Mouse (Mus musculus): ENCODE results near the gene Ctdnep1.

DNA sequence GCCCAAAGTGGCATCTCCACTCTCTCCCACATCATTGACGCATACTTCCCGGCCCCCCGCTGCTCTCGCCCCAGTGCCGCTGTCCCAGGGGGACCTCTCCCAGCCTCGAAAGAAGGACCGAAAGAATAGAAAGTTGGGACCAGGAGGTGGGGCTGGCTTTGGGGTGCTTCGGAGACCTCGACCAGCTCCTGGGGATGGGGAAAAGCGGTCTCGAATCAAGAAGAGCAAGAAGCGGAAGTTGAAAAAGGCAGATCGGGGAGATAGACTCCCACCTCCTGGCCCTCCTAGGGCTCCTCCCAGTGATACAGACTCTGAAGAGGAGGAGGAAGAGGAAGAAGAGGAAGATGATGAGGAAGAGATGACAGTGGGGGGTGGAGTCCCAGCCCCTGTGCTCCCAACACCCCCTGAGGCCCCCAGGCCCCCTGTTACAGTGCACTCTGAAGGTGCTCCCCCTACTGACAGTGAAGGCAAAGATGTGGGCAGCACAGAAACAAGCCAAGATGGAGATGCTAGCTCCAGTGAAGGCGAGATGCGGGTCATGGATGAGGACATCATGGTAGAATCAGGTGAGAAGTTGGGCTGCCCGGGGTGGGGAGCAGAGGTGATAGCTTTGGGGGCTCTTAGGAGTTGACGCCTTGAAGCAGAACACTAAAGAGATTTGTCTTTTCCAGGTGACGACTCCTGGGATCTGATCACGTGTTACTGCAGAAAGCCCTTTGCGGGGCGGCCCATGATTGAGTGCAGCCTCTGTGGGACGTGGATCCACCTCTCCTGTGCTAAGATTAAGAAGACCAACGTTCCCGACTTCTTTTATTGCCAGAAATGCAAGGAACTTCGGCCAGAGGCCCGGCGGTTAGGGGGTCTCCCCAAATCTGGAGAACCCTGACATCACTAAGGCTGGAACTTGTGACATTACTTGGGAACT, 17.9 kb downstream of the Ctdnep1 start:
- no peak for TF ChIP-seq EP300 (IDR thresholded peaks at IDR 0.05; ENCODE audit: low read length)
- peak in 1 of 2 experiments; percentile 52; a peak in 2 of 4 replicates for TF ChIP-seq CTCF (conservative IDR thresholded peaks at IDR 0.05 in 1 of 2, IDR thresholded peaks at IDR 0.05 in 1 of 2; ENCODE audit: low read depth in 2 of 2, low read length in 2 of 2)
- no peak for TF ChIP-seq E2F4 (IDR thresholded peaks at IDR 0.05; ENCODE audit: insufficient replicate concordance, low read depth, low read length)
- no peak for TF ChIP-seq KAT2A (IDR thresholded peaks at IDR 0.05; ENCODE audit: insufficient replicate concordance, low read length)
- TF ChIP-seq POLR2A (IDR thresholded peaks at IDR 0.05; ENCODE audit: low read depth, low read length) = no peak

Data from CH12.LX (cell line).